Mouse (Mus musculus) right cerebral cortex, postnatal 25 days (tissue): Measurements from ENCODE around the gene Ptges3.
A peak's percentile ranks its signal among the peaks of the same experiment; 100 is the strongest.
"Not testable (repeated sequence)": the region's sequence is repeated elsewhere in the genome, so short reads cannot be mapped to it uniquely, and the experiment has no call there.

Source experiments
- DNase-seq: peaks from one replicate; pipeline ENCODE4 v3.0.0; 2022

The Ptges3 gene

DNA sequence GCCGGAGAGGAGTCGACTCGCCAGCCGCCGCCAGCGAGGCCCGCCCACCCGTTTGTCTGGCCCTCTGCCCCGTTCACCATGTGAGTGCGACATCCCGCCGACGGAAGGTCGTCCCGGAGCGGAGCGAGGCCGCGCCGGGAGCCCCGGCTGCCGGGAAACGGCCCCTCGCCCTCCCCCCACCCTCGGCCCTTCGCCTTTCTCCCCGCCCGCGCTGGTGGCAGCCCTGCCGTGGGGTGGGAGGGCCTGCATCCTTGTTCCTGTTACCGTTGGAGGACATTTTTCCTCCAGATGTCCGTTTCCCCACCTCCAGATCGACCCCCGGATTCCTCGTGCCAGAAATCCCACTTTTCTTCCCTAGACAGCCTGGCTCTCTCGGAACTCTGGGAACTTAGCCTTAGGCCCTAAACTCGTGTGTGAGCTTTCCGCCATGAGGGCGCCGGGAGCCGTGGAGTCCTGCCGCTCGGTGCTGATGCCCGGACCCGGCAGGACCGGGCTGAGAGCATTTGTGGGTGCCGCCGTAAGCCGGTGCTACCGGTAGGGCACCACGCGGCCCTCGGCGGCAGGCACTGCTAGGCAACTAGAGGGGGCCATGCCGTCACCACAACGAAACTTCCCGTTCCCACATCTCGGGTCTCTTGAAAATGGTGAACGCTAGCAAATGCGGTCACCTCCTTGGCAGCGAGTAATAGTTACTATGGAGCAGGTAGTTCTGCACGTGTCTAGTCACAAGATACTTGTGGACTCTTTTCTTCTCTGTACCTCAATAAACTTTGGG, 640 bp downstream of the Ptges3 start:
- DNase-seq, result peak; percentile 51

DNA sequence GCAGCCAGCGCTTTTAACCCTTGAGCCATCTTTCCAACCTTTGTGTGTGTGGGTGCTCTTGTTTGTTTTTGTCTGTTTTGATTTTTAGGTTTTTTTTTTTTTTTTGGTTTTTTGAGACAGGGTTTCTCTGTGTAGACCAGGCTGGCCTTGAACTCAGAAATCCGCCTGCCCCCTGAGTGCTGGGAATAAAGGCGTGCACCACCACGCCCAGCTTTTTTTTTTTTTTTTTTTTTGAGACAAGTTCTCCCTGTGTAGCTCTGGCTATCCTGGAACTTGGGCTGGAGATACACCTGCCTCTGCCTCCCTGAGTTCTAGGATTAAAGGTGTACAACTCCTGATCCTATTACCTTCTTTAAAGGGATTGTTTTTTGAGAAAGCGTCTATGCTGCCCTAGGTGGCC, 2.4 kb downstream of the Ptges3 start:
- no peak for DNase-seq

DNA sequence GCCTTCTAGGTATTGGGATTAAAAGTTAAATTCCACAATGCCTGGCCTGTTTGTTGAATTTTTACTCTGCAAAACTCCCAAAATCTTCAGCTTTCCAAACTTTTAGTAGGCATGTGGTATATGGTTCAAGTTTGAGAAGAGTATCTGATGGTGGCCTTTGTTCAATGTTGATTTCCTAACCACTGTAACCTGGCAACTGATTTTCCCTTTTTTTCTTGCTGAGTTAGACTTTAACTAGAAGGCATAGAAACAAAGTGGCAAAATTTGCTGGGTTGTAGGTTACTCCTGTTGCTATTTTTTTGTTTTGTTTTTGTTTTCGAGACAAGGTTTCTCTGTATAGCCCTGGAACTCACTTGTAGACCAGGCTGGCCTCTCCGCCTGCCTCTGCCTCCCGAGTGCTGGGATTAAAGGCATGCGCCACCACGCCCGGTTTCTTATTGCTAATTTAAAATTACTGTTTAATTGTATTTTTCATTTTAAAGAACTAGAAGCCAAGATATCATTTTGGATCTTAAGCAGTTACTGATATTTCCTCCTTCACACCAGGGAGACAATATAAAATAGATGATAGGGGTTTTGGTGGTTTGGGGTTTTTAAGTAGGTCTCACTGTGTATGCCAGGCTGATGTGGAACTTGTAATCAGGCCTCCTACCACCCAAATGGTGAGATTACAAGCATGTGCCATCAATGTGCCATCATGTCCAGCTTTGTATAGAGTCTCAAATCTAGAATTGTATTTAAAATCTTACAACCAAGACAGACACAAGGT, 3.7 kb downstream of the Ptges3 start:
- DNase-seq, result no peak

DNA sequence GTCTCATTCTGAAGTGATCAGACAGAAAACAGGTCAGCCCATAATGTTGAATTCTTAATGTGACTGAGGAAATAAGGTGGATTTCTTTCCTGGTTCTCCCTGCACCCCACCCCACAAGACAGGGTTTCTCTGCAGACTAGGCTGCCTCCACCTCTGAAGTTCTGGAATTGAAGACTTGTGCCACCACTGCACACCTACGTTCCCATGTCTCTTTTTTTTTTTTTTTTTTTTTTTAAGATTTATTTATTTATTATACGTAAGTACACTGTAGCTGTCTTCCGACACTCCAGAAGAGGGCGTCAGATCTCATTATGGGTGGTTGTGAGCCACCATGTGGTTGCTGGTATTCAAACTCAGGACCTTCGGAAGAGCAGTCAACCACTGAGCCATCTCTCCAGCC, 7.3 kb downstream of the Ptges3 start:
- no peak for DNase-seq

DNA sequence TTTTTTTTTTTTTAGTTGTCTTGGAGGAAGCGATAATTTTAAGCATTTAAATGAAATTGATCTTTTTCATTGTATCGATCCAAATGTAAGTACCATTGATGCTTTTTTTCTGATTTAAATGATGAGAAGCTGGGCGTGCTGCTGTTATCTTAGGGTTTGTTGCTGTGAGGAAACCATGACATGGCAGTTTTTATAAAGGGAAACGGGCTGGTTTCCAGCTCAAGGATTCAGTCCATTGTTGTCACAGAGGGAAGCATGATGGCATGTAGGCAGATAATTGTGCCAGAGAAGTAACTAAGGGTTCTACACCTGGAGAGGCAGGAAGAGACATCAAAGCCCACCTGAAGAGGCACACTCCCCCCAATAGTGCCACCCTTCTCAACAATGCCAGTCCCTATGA, 10.4 kb downstream of the Ptges3 start:
- DNase-seq, result no peak

DNA sequence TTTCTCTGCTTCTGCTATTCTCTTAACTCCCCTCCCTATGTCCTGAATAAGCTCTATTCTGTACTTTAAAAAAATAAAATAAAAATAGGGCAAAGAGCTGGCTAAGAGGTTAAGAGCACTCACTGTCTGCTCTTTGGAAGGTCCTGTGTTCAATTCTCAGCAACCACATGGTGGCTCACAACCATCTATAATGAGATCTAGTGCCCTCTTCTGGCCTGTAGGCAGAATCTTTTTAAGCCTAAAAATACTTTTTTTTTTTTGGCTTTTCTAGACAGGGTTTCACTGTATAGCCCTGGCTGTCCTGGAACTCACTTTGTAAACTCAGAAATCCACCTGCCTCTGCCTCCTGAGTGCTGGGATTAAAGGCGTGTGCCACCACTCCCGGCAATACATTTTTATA, 11.7 kb downstream of the Ptges3 start:
- not testable (repeated sequence) for DNase-seq

DNA sequence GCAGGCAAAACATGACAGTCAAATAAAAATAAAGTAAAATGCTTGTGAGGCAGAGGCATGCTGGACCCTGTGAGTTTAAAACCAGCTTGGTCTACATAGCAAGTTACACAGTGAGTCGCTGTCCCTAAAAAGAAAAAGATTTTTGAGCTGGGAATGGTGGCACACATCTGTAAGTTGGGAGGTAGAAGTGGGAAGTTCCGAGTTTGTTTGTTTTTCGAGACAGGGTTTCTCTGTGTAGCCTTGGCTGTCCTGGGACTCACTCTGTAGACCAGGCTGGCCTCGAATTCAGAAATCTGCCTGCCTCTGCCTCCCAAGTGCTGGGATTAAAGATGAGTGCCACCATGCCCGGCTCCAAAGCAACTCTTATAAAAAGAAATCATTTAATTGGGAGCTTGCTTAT, 19.5 kb downstream of the Ptges3 start:
- not testable (repeated sequence) for DNase-seq

DNA sequence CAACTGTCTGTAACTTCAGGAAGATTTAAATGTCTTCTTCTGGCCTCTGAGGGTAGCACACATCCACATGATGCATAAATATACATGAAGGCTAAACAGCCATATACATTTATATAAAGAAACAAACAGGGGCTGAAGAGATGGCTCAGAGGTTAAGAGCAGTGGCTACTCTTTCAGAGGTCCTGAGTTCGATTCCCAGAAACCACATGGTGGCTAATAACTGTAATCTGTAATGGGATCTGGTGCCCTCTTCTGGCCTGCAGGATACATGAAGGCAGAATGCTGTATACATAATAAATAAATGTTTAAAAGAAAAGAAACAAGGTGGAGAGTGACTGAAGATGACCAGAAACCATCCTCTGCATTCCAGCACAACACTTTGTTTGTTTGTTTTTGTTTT, 21.7 kb downstream of the Ptges3 start:
- DNase-seq, result no peak

DNA sequence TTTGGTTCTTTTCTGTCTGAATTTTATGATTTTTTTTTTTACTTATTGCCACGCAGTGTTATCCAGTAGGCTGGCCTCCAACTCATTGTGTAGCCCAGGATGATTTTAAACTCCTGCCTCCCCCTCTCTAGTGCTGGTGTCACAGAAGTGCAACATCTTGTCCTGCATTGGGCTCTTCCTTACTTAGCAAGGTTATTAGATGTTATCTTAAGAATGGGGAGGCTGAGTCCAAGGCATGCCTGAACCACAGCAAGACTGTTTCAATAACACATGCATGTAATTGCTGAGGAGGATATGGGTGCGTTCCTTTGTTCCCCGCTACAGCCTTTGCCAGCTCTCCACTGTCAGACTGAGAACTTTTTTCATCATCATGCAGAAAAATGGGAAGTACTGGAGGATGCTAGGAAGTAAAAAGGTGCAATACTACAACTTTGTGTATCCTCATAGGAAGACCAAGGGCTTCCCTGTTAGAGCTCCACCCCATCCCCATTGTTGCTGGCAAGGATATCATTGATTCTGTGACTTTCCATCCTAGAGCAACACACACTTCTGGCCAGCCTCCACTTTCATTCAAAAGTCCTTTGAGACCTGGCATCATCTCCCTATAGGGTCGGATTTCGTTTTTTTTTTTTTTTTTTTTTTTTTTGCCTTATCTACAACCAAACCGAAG, 23.2 kb downstream of the Ptges3 start:
- no peak for DNase-seq

DNA sequence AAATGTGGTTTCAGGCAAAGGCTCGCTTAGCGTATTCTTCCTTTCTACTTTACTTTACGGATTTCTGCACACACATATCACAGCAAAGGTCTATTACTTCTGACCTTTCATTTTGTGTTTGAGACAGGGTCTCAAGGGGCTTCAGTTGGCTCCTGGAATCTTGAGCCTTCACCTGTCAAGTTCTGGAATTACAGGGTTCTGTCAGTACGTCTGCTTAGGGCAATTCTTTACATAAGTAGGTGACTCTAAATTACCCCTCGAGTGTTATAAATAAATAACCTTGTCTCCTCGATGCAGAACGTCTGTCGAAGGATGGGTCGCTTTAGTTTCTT, 23.7 kb downstream of the Ptges3 start:
- no peak for DNase-seq

DNA sequence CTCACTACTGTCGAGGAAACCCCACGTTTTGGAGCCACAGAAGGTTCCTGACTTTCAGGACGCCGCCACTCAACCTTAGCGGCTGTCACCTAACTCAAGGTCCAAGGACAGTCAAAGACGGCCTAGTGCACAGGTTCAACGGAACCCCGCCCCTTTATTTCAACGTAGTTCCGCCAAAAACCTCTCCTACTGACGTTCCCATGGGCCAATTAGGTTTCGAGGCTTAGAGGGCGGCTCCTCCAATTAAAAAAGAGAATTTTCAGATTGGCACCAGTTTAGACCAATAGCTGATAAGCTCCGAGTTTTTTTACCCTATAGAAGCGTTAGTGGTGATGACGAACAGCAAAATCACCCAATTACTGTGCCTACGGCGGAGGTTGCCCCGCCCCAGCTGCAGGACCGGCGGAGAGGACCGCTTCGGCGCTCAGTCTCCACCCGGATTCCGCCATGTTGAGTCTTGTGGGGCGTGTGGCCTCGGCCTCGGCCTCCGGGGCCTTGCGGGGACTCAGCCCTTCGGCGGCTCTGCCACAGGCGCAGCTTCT, 24.2 kb downstream of the Ptges3 start, which contains the start of gene Atp5b:
Atp5b (plus strand) TSS at position 394 of the 542 bp plus-strand sequence.
- DNase-seq, result peak; percentile 96

DNA sequence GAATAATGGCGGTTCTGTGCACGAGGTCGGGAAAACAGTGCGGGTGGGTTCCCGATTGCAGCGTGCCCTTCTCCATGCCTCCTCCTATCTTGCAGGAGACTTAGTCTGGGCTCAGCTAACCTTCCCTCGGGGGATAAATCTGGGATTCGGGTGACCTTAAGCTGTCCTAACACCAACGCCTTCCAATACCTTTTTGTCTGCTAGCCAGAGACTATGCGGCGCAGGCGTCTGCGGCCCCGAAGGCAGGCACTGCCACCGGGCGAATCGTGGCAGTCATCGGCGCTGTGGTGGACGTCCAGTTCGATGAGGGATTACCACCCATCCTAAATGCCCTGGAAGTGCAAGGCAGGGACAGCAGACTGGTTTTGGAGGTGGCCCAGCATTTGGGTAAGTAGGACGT, 24.9 kb downstream of the Ptges3 start:
- DNase-seq, result peak; percentile 27

DNA sequence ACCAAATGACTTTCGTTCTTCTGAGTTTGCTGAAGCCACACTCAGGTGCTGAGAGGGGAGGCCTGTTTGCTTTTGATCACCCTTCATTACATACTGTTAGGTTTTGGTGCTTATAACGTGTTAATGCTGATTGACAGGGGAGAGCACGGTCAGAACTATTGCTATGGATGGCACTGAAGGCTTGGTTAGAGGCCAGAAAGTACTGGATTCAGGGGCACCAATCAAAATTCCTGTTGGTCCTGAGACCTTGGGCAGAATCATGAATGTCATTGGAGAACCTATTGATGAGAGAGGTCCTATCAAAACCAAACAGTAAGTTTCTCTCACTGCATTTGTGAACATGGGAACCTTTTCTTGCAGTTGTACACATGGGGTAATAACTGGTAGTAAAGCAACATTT, 25.4 kb downstream of the Ptges3 start:
- no peak for DNase-seq

DNA sequence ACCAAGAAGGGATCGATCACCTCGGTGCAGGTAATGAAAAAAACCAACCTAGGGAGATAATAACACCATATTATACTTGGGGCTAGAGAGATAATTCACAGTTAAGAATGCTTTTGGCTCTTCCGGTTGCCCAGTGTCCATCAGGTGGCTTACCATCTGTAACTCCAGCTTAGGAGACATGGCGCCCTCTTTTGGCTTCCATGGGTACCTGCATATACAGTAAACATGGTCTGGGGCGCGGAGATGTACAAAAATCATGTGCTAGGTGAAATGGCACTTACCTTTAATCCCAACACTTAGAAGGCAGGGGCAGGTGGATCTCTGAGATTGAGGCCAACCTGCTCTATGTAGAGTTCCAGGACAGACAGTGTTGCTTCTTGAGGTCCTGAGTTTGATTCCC, 27.6 kb downstream of the Ptges3 start:
- no peak for DNase-seq

DNA sequence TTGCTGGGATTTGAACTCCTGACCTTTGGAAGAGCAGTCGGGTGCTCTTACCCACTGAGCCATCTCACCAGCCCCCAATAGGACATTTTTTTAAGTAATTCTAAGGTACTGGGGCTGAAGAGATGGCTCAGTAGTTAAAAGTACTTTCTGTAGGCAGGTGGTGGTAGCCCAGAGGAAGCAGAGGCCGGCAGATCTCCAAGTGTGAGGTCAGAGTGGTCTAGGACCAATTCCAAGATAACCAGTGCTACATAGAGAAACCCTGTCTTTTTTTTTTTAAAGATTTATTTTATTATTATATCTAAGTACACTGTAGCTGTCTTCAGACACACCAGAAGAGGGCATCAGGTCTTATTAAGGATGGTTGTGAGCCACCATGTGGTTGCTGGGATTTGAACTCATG, 28.5 kb downstream of the Ptges3 start:
- DNase-seq, result not testable (repeated sequence)

DNA sequence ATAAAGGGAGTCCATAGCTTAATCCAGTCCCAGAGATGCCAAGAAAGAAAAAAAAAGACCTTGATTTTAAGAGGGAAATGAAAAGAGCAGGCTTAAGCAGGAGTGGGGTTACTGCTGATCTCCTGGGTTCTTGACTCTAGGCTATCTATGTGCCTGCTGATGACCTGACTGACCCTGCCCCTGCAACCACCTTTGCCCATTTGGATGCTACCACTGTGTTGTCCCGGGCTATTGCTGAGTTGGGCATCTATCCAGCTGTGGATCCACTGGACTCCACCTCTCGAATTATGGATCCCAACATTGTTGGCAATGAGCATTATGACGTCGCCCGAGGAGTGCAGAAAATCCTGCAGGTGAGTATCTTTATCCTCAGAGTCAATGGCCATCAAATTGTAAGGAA, 29.4 kb downstream of the Ptges3 start:
- no peak for DNase-seq

DNA sequence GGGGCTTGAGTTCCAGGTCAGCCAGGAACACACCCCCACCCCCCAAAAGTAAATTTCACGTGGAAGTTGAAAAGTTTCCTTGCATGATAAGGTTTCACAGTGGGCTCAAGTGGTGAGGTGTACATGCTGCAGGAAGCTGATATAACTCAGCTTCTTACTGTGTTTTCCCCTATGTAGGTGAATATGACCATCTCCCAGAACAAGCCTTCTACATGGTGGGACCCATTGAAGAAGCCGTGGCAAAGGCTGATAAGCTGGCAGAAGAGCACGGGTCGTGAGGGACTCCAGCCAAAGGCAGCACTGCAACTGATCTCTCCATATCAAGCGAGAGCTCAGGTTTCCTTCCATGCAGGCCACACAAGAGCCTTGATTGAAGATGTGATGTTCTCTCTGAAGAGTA, 31.1 kb downstream of the Ptges3 start:
- no peak for DNase-seq

DNA sequence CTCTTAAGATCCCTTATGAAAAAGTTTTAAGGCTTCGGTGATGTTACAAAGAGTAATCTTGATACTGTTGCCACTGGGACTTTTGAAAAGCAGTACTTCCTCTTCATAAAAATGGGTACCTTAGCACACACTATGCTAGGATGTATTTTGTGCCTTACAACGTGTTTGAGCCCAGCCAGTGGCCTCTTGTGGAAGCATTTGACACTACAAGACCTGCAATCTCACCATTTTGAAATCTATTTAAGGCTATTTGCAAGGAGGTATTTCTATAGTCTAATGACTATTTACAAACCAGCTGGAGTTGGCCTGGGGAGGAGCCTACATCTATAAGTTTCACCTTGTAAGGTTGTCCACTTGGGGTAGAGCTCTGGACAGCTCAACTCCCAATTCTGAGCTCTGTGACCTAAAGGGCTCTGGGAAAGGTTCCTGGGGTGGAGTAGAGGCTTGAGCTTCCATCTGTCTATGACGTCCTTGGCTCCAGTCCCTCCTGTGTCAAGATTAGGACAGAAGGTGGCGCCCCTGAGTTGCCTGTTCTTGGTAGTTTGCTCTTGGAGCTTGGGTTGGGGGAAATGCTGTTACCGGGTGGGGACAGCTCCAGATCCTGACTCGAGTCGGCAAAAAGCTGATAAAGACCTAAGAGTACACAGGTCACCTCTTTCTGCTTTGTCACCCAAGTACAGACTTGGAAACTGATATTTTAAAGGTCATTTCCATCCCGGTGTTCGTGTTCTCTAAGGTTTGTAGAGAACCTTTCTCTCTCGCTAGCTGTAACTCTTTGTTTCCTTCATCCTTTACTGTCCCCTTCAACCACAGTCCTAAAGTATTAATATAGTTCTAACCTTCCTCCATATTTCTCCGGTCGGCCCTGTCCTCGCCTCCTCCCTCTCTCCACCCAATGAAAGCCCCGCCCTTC, 32.2 kb downstream of the Ptges3 start:
- DNase-seq, result peak; percentile 81

DNA sequence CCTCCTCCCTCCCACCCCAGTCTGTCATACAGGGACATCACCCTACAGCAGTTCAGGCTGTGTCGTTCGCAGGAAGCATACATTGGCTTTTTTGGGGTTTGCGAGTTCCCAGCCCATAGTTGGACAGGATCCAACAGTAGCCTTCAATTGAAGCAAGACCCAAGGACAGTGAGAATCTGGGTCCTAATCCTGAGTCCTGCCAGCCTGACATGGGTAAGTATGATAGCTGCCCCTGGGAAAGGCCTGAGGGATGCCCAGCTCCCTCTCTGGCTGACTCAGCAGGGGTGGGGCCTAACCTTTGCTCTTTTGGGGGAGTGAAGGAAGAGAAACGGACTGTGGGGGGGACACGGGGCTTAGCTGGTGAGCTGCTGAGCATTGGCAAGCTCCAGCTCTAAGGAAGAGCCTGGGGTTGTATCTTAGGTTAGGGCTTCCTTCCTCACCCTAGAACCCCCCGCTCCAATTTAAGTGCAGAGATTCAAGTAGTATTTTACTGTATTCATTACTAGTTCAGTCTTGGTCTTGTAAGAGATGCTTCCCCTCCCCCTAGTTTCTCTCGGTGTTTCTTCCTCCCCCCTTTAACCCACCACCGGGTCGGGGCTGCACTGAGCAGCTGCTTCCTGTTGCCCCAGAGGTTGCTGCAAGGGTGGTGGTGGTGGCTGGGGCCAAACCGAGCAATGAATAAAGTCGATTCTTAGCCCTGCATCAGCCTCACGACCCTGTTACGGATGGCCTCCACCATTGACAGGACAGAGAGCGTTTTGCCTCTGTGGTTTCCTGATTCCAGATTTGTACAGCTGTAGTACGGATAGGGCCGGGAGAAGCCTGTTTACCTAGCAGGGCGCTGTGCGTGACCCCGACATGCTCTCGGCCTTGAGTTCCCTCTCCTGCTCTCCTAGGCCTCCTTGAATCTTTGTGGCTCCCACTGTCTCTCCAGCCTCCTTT, 33.1 kb downstream of the Ptges3 start, which contains the start of gene Baz2a:
Baz2a (plus strand) TSS at position 14 of the 942 bp plus-strand sequence.
- peak; percentile 20 for DNase-seq

DNA sequence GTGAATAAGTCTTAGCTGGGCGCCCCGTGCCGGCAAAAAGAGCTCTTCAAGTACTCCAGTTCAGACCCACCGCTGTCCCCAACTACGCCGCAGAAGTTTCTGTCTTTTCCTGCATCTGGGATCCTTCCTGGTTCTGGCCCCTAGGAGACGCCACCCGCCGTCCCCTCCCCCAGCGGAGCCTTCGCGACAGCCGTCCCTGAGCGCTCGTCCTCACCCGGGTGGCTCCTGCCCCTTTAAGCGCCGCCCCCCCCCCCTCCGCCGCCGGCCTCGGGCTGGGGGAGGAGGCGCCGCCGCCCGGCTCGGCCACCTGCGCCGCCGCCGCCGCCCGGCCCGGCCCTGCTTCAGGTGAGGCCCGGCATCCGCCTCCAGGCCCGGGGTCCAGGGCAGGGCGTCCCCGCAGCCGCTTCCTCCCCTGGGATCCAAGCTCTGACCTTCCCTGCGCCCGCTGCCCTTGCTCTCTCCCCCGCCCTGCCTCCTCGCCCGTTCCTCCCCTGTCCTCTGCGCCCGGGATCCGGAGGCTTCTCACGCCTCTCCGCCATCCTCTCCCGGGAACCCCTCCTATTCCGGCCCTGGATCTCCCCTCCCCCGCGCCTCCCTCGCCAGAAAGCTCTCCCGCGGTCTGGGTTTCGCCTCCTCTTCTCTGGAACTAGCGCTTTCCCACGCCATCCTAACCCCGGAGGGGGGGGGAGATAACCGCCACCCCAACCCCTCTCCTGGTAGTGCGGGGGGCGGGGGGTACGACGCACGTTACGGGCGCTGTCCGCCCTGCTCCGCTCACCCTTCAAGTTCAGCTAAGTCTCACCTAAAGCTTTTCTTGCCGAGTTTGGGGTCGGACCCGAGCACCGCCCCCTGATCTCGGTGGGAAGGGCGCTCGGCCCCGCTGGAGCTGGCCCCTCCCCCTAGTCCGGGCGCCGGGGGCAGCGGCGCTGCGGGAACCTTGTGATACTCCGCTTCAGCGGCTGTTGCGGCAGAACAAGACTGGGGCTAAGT, 34.0 kb downstream of the Ptges3 start:
- DNase-seq, result peak; percentile 75
